Mouse (Mus musculus) heart, embryonic 14.5 days (tissue): ENCODE data around the gene Akr1c18. TPM values are rescaled to one million over a fixed set of nuclear protein-coding genes. Genes with fewer than 3 reads are reported as not detected.

Experiments used
- ATAC-seq: fragments of 200-750 bp; cut with Nextera tagmentation; 2 replicates; pipeline ENCODE4 v1.8.0; 2017; ENCODE audit warnings: low read depth, moderate TSS enrichment; ENCODE audit not compliant: insufficient number of reproducible peaks, insufficient read depth, low FRiP score
- H3K27ac ChIP-seq, 2 experiments: fragments of 200-500 bp in 1 of 2; fragments of 300-500 bp in 1 of 2; sonication (generic) in 1 of 2; replicated peaks in 1 of 2; 2 replicates each; pipeline ENCODE4 v1.5.1; 2012 to 2014; ENCODE audit warnings: low read depth in 2 of 2, low read length in 2 of 2, control low read depth in 1 of 2, mild to moderate bottlenecking in 1 of 2, mixed read lengths in 1 of 2; ENCODE audit not compliant: control insufficient read depth in 1 of 2, insufficient read depth in 1 of 2
- H3K27me3 ChIP-seq: fragments of 300-500 bp; sonication (generic); 2 replicates; pipeline ENCODE4 v1.6.1; 2014; ENCODE audit warnings: mild to moderate bottlenecking, low read length, control low read depth; ENCODE audit not compliant: control insufficient read depth, insufficient read depth
- H3K36me3 ChIP-seq: fragments of 300-500 bp; sonication (generic); 2 replicates; pipeline ENCODE4 v1.6.1; 2014; ENCODE audit warnings: mild to moderate bottlenecking, control low read depth, low read length, mixed read lengths; ENCODE audit not compliant: control insufficient read depth, insufficient read depth
- H3K4me1 ChIP-seq, 2 experiments: fragments of 200-500 bp in 1 of 2; fragments of 300-500 bp in 1 of 2; sonication (generic) in 1 of 2; 2 replicates each; pipeline ENCODE4 v1.6.1; 2012 to 2014; ENCODE audit warnings: low read length in 2 of 2, control low read depth in 1 of 2, mixed read lengths in 1 of 2; ENCODE audit not compliant: control insufficient read depth in 2 of 2, insufficient read depth in 2 of 2
- H3K4me2 ChIP-seq: fragments of 300-500 bp; sonication (generic); 2 replicates; pipeline ENCODE4 v1.6.1; 2014; ENCODE audit warnings: mild to moderate bottlenecking, low read length
- H3K4me3 ChIP-seq, 2 experiments: fragments of 200-500 bp in 1 of 2; fragments of 300-500 bp in 1 of 2; sonication (generic) in 1 of 2; 2 replicates each; pipeline ENCODE4 v1.5.1; 2012 to 2014; ENCODE audit warnings: low read length in 2 of 2, mild to moderate bottlenecking in 2 of 2, control low read depth in 1 of 2, low read depth in 1 of 2, moderate library complexity in 1 of 2; ENCODE audit not compliant: control insufficient read depth in 1 of 2, insufficient read depth in 1 of 2
- H3K9ac ChIP-seq: fragments of 300-500 bp; sonication (generic); 2 replicates; pipeline ENCODE4 v1.6.1; 2014; ENCODE audit warnings: mild to moderate bottlenecking, low read length
- H3K9me3 ChIP-seq: fragments of 300-500 bp; sonication (generic); 2 replicates; pipeline ENCODE4 v1.6.1; 2016; ENCODE audit warnings: low read length, control low read depth; ENCODE audit not compliant: control insufficient read depth
- WGBS: fragments of 180-500 bp; shearing (Covaris S2); extraction: QIAGEN DNeasy Blood & Tissue Kit; methylation state at CpG from one replicate; pipeline ENCODE4 v1.1.7; 2014; 5-methylcytosine and 5-hydroxymethylcytosine counted together
- polyA plus RNA-seq: library from polyadenylated mRNA; unstranded; fragments of >200 nt; fragmentation: Nextera tagmentation; extraction: Ambion mirVana; gene quantifications from 2 replicates; pipeline ENCODE4 v1.2.1, GENCODE M21; 2014

Akr1c18 gene
- polyA plus RNA-seq, 1 experiment from 2014 or later: 0.39 TPM

DNA sequence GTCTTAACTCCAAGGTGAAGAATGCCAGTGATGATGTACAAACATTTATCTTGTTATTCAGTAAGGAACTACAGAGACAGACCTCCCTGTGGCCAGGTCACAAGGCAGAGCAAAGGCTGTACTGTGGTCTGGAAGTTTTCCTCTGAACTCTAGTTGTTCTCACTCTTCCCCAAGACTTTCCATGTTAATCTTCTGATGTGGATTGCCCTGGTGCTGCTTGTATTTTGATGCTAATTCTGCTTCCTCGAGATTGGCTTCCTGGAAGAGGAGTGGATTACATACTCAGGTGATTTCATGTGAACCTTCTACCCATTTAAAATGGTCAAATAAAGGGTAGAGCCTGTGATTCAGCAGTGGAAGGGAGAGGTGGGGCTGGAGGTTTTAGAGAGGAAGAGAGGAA, 17.6 kb upstream of the Akr1c18 start:
- no peaks in the 10 kb centered on the region for H3K27me3 ChIP-seq
- no peaks in the 10 kb centered on the region for H3K9me3 ChIP-seq
- no peak overlapping the region for H3K9ac ChIP-seq
- no peak overlapping the region for H3K4me3 ChIP-seq
- H3K27ac ChIP-seq: no peak overlapping the region
- peaks cover 0 to 10% of the 10 kb centered on the region in 2 experiments; a peak in 2 of 4 replicates for H3K4me1 ChIP-seq
- H3K36me3 ChIP-seq: no peaks in the 10 kb centered on the region
- no peak for ATAC-seq
- 33% methylated on average over 1 of the region's 1 CpGs for WGBS
- no peak overlapping the region for H3K4me2 ChIP-seq

DNA sequence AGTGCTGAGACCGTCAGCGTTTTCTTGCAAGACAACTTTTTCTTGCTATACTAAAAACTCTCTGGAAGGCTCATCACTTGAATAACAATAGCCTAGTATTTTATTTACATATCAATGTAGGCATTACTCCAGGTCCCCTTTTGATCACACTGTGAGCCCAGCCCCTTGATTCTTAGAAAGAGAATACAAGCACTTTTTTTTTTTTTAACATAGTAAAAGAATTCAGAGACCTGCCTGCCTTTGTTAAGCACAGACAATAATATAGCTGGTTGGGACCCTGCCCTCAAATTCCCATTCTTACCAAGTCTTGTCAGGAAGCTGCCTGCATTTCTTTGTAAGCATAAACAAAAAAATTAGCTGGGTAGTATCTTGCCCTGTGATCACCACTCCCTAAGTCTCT, 4.8 kb upstream of the Akr1c18 start:
- Histone ChIP-seq H3K27me3 (no peaks in the 10 kb centered on the region), H3K27ac (no peak overlapping the region), H3K4me3 (no peak overlapping the region), H3K9ac (no peak overlapping the region), H3K4me1 (no peaks in the 10 kb centered on the region), H3K9me3 (no peaks in the 10 kb centered on the region; the same call in 1 of the 2 replicates), H3K36me3 (no peaks in the 10 kb centered on the region), H3K4me2 (no peak overlapping the region)
- ATAC-seq: no peak
- 81% methylated on average over 2 of the region's 2 CpGs for WGBS

DNA sequence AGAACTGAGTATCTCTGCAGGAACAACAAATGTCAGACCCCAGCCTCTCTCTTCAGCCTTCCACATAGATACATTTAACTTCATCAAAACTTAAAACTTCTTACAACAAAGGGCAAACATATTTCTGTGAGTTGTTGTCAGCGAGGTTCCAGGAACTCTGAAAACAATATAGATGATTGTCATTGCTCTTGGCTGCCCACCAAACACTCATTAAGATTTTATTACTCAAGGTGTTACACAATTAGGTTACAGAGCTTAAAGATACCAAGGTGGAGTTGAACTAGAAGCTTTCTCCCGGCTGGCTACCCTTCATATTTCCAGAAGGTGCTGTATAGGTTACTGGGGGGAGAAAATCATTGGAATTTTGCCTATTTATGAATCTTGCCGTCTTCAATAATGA, 3.1 kb upstream of the Akr1c18 start:
- Histone ChIP-seq H3K36me3 (no peaks in the 10 kb centered on the region), H3K9ac (no peak overlapping the region), H3K9me3 (no peaks in the 10 kb centered on the region; the same call in 1 of the 2 replicates), H3K27ac (no peak overlapping the region), H3K4me2 (no peak overlapping the region), H3K4me1 (no peaks in the 10 kb centered on the region), H3K27me3 (no peaks in the 10 kb centered on the region), H3K4me3 (no peak overlapping the region)
- 78% methylated on average over 3 of the region's 3 CpGs for WGBS
- ATAC-seq: no peak

DNA sequence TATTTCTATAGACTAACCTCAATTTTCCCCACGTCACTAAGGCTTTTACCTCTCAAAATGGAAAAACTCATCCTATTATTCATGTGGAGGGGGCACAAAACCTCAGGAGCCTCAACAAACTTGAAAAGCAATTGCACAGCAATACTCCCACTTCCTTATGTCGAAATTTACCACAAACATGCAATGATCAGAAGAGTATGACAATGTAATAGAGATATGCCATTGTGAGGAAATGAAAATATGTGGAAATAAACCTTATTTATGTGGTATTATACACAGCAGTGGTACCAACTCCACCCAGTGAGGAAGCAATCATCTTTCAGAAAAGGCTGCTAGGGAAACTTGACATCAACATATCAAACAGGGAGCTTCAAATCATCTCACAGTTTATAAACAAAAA, 2.5 kb upstream of the Akr1c18 start:
- H3K4me1 ChIP-seq: no peaks in the 10 kb centered on the region
- H3K4me3 ChIP-seq: no peak overlapping the region
- H3K27me3 ChIP-seq: no peaks in the 10 kb centered on the region
- H3K36me3 ChIP-seq: no peaks in the 10 kb centered on the region
- H3K27ac ChIP-seq: no peak overlapping the region
- no peak overlapping the region for H3K9ac ChIP-seq
- no peak overlapping the region for H3K4me2 ChIP-seq
- WGBS: 61% methylated on average over 2 of the region's 2 CpGs
- no peak for ATAC-seq
- no peaks in the 10 kb centered on the region; the same call in 1 of the 2 replicates for H3K9me3 ChIP-seq

DNA sequence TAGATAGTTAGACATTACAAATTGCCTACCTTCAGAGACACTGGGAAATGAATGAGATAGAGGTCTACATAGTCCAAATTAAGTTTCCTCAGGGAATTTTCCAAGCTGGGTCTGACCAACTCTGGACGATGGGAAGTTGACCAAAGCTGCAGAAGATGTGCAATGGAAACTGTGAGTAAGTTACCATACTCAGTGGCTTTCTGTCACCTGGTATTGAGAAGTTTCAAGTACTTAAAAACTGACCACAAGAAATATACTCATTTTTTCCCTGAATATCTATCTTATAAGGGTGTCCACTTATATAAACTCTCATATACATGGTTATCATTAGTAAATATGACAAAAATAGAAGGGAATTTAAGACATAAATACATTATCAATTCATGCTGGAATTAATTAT, 6.2 kb downstream of the Akr1c18 start:
- ATAC-seq: no peak
- no peak overlapping the region for H3K9ac ChIP-seq
- no peaks in the 10 kb centered on the region for H3K36me3 ChIP-seq
- H3K27ac ChIP-seq: no peak overlapping the region
- 55% methylated on average over 1 of the region's 1 CpGs for WGBS
- H3K27me3 ChIP-seq: no peaks in the 10 kb centered on the region
- no peaks in the 10 kb centered on the region for H3K9me3 ChIP-seq
- no peak overlapping the region for H3K4me3 ChIP-seq
- no peaks in the 10 kb centered on the region for H3K4me1 ChIP-seq
- H3K4me2 ChIP-seq: no peak overlapping the region

DNA sequence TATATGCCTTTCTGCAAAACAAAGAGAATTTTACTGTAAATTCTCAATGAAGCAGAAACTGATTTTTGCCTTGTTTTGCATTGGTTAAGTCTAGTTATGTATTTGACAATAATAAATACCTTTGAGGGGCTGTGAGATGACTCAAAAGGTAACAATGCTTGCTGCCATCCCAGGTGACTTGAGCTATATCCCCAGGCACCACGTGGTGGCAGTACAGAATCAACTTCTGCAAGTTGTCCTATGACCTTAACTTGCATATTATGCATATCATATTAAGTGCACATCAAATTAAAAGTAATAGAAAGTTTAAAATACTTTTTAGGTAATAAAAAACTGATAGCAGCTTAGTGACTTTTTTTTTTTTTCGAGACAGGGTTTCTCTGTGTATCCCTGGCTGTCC, 17.4 kb downstream of the Akr1c18 start:
- WGBS: 27% methylated on average over 2 of the region's 2 CpGs
- Histone ChIP-seq H3K27me3 (no peaks in the 10 kb centered on the region), H3K36me3 (no peaks in the 10 kb centered on the region), H3K9ac (no peak overlapping the region), H3K9me3 (no peaks in the 10 kb centered on the region), H3K4me1 (no peaks in the 10 kb centered on the region), H3K4me3 (no peak overlapping the region), H3K27ac (no peak overlapping the region), H3K4me2 (no peak overlapping the region)
- ATAC-seq: no peak

DNA sequence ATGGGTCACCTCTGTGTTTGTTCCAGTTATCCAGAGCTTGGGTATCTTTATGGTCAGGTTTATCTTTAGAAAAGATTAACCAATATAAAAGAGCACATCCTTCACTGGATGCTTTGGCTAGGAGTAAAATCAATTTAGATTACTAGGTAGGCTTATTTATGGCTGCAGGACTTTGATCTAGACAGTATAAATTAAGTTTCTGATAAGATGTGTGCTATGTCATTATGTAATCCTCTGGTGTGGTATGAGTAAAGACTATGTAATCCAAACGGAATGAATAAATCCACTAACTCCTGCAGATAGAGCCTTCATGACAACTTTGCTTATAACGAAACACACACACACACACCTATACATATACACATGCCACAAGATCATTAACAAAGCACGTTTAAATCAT, 18.7 kb downstream of the Akr1c18 start:
- Histone ChIP-seq H3K9me3 (no peaks in the 10 kb centered on the region), H3K9ac (no peak overlapping the region), H3K4me3 (no peak overlapping the region), H3K27me3 (no peaks in the 10 kb centered on the region), H3K27ac (no peak overlapping the region), H3K4me1 (no peaks in the 10 kb centered on the region), H3K36me3 (no peaks in the 10 kb centered on the region), H3K4me2 (no peak overlapping the region)
- no peak for ATAC-seq
- WGBS: 52% methylated on average over 3 of the region's 3 CpGs

DNA sequence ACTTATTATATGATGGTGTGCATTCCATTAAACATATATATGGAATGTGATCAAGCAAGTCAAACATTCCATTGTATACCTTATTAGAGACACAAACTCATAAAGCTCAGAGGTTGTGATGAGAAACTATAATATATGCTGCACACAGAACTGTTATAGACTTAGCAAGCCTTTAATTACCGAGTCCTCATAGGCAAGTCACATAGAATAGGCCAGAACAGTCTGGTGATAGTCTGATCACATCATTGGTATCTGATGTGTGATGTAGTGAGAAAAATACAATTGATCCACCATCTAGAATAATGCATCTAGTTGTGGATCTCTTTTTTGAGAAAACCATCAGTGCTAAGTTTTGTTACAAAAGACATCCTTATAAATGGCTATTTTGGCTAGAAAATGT, 19.1 kb downstream of the Akr1c18 start:
- Histone ChIP-seq H3K4me3 (no peak overlapping the region), H3K27ac (no peak overlapping the region), H3K9me3 (no peaks in the 10 kb centered on the region), H3K4me1 (no peaks in the 10 kb centered on the region), H3K9ac (no peak overlapping the region), H3K27me3 (no peaks in the 10 kb centered on the region), H3K4me2 (no peak overlapping the region), H3K36me3 (no peaks in the 10 kb centered on the region)
- 51% methylated on average over 1 of the region's 1 CpGs for WGBS
- no peak for ATAC-seq
